Mouse (Mus musculus) lung, adult 2 months (tissue): Measurements from ENCODE around the gene Umps. TPM values are rescaled to one million over a fixed set of nuclear protein-coding genes. Genes with fewer than 3 reads are reported as not detected.

ENCODE experiments used
- DNase-seq: peaks from one replicate; pipeline ENCODE4 v3.0.0; 2022
- H3K4me1 ChIP-seq: fragments of 200-500 bp; 2 replicates; pipeline ENCODE4 v1.6.1; 2011; ENCODE audit warnings: low read length; ENCODE audit not compliant: control insufficient read depth, insufficient read depth
- H3K4me3 ChIP-seq: fragments of 200-500 bp; replicated peaks from 2 replicates; pipeline ENCODE3; 2011; ENCODE audit warnings: low read depth, mild to moderate bottlenecking, control low read depth, low read length; ENCODE audit errors: extremely low read depth
- CTCF ChIP-seq: fragments of 200-500 bp; IDR thresholded peaks from 2 replicates; pipeline ENCODE4 v1.5.1; 2011; ENCODE audit warnings: mild to moderate bottlenecking, low read length, control low read depth; ENCODE audit not compliant: insufficient read depth
- POLR2A ChIP-seq: fragments of 200-500 bp; IDR thresholded peaks from 2 replicates; pipeline ENCODE4 v1.6.1; 2011; ENCODE audit warnings: low read depth, mild to moderate bottlenecking, control low read depth, low read length, borderline replicate concordance; ENCODE audit errors: extremely low read depth
- WGBS: fragments of 180-500 bp; shearing (Covaris S2); methylation state at CpG from one replicate; pipeline ENCODE4 v1.1.7; 2018; 5-methylcytosine and 5-hydroxymethylcytosine counted together
- polyA plus RNA-seq: library from polyadenylated mRNA; depleted of rRNA; stranded (reverse); fragments of >200 nt; gene quantifications from 2 replicates; pipeline ENCODE4 v1.2.3, GENCODE M21; 2012; rRNA removed

The Umps gene
- polyA plus RNA-seq = 4.5 and 4.7 TPM in 2 replicates

GRCm38 (mm10) chr16:33966538-33967282 is at the start of gene Umps:
TSS of gene Umps (minus strand) at chr16:33967038.
- DNase-seq = peak; percentile 87
- Histone ChIP-seq H3K4me1 (no peaks in the 10 kb centered on the region), H3K4me3 (peak within 1 kb of the TSS; percentile 68)
- TF ChIP-seq POLR2A (peak; percentile 45; the same call in 1 of the 2 replicates), CTCF (no peak)
- under 1% methylated on average over 44 of the region's 44 CpGs for WGBS

GRCm38 (mm10) chr16:34011991-34012845 is 45.4 kb upstream of the Umps start:
- no peak overlapping the region for H3K4me3 ChIP-seq
- no peak for DNase-seq
- H3K4me1 ChIP-seq = no peaks in the 10 kb centered on the region
- TF ChIP-seq POLR2A = no peak
- no peak for TF ChIP-seq CTCF
- 83% methylated on average over 20 of the region's 20 CpGs for WGBS

- H3K4me1 ChIP-seq = no peaks in the 10 kb centered on the region
- H3K4me3 ChIP-seq = no peak overlapping the region
- DNase-seq = no peak
- TF ChIP-seq POLR2A (no peak), CTCF (no peak)
- WGBS = 92% methylated on average over 2 of the region's 2 CpGs
Measured at GRCm38 (mm10) chr16:34009567-34009966, 42.7 kb upstream of the Umps start.

- DNase-seq = no peak
- H3K4me1 ChIP-seq = no peaks in the 10 kb centered on the region
- no peak overlapping the region for H3K4me3 ChIP-seq
- 95% methylated on average over 3 of the region's 3 CpGs for WGBS
- TF ChIP-seq POLR2A (no peak), CTCF (no peak)
Measured at GRCm38 (mm10) chr16:34005986-34006385, 39.1 kb upstream of the Umps start.

GRCm38 (mm10) chr16:34004128-34004578 is 37.3 kb upstream of the Umps start:
- DNase-seq = peak; percentile 49
- TF ChIP-seq POLR2A (no peak), CTCF (no peak)
- Histone ChIP-seq H3K4me1 (no peaks in the 10 kb centered on the region), H3K4me3 (no peak overlapping the region)
- 32% methylated on average over 4 of the region's 4 CpGs for WGBS

- no peak overlapping the region for H3K4me3 ChIP-seq
- WGBS = 52% methylated on average over 10 of the region's 10 CpGs
- no peaks in the 10 kb centered on the region for H3K4me1 ChIP-seq
- no peak for DNase-seq
- TF ChIP-seq CTCF (no peak), POLR2A (no peak)
Measured at GRCm38 (mm10) chr16:34003566-34004127, 36.8 kb upstream of the Umps start.

GRCm38 (mm10) chr16:34000715-34001114 is 33.9 kb upstream of the Umps start:
- no peak for DNase-seq
- TF ChIP-seq POLR2A (no peak), CTCF (no peak)
- H3K4me1 ChIP-seq = no peaks in the 10 kb centered on the region
- H3K4me3 ChIP-seq = no peak overlapping the region
- WGBS = 40% methylated on average over 8 of the region's 8 CpGs

- Histone ChIP-seq H3K4me3 (no peak overlapping the region), H3K4me1 (no peaks in the 10 kb centered on the region)
- WGBS = 20% methylated on average over 3 of the region's 3 CpGs
- TF ChIP-seq POLR2A = no peak
- peak; percentile 41 for TF ChIP-seq CTCF
- DNase-seq = peak; percentile 45
Measured at GRCm38 (mm10) chr16:33999388-33999787, 32.5 kb upstream of the Umps start.

GRCm38 (mm10) chr16:33998011-33998410 is 31.2 kb upstream of the Umps start:
- TF ChIP-seq POLR2A = no peak
- TF ChIP-seq CTCF = no peak
- 80% methylated on average over 6 of the region's 6 CpGs for WGBS
- no peak for DNase-seq
- no peaks in the 10 kb centered on the region for H3K4me1 ChIP-seq
- H3K4me3 ChIP-seq = no peak overlapping the region
